Mouse (Mus musculus) C2C12 (cell line): ENCODE measurements around the gene Tmem185b.

Experiments used
- CTCF ChIP-seq: IDR thresholded peaks from one replicate; pipeline ENCODE4 v1.5.1; 2011; ENCODE audit not compliant: control insufficient read depth, insufficient read depth, insufficient read length
- FOSL1 ChIP-seq: IDR thresholded peaks from one replicate; pipeline ENCODE4 v1.8.0; 2011; ENCODE audit warnings: mild to moderate bottlenecking, low read length; ENCODE audit not compliant: poor library complexity, insufficient read depth, severe bottlenecking
- MAX ChIP-seq: IDR thresholded peaks from one replicate; pipeline ENCODE4 v1.6.1; 2011; ENCODE audit warnings: mild to moderate bottlenecking, control low read depth
- MYOD1 ChIP-seq: IDR thresholded peaks from one replicate; pipeline ENCODE4 v1.6.1; 2011; ENCODE audit warnings: low read depth; ENCODE audit not compliant: control insufficient read depth, insufficient read length
- MYOG ChIP-seq: IDR thresholded peaks from one replicate; pipeline ENCODE4 v1.6.1; 2011; ENCODE audit not compliant: control insufficient read depth, insufficient read length; ENCODE audit errors: extremely low read depth
- USF1 ChIP-seq: IDR thresholded peaks from one replicate; pipeline ENCODE4 v1.6.1; 2011; ENCODE audit warnings: low read depth, mild to moderate bottlenecking, control low read depth, moderate library complexity

GRCm38 (mm10) chr1:119536122-119536521, 10.2 kb downstream of the Tmem185b start:
- TF ChIP-seq MAX (no peak), CTCF (no peak), USF1 (no peak), FOSL1 (no peak), MYOD1 (no peak), MYOG (no peak)
